Mouse (Mus musculus): ENCODE results near the gene Cyp2a4. TPM values are rescaled to one million over a fixed set of nuclear protein-coding genes. Genes with fewer than 3 reads are reported as not detected.
"Not testable (repeated sequence)": the region's sequence is repeated elsewhere in the genome, so short reads cannot be mapped to it uniquely, and the experiment has no call there.

Gene Cyp2a4
- 0.60 and 0.98 TPM in 2 replicates for polyA plus RNA-seq (2015; fragmentation: Nextera tagmentation; extraction: Ambion mirVana)

DNA sequence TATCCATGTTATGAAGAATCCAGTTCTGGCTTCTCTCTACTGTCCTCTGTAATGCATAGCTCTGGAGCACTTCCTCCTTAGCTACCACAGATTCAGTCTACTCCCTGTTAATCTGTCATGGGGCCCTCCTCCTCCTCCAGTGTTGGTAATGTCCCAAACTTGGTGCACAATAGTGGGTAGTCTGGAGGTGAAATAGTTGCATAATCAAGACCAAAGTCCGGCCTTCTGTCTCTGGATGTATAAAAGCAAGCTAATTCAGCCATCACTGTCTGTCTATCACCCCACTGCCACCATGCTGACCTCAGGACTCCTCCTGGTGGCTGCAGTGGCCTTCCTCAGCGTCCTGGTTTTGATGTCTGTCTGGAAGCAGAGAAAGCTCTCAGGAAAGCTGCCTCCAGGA, at the start of gene Cyp2a4:
Cyp2a4 (plus strand) TSS at position 244 of the 400 bp plus-strand sequence.
- not testable (repeated sequence) for H3K36me3 ChIP-seq (replicated peaks); H3K27me3 ChIP-seq; H3K4me2 ChIP-seq; ATAC-seq (ENCODE audit: insufficient read depth); H3K27ac ChIP-seq (replicated peaks); H3K9me3 ChIP-seq (replicated peaks); H3K4me1 ChIP-seq (replicated peaks); H3K4me3 ChIP-seq (replicated peaks); H3K9ac ChIP-seq
- WGBS (ENCODE audit: insufficient replicate concordance) = 36% methylated on average over 2 of the region's 2 CpGs

- H3K4me2 ChIP-seq; H3K27ac ChIP-seq (replicated peaks); H3K36me3 ChIP-seq (replicated peaks); ATAC-seq (ENCODE audit: insufficient read depth); H3K4me1 ChIP-seq (replicated peaks); H3K27me3 ChIP-seq; H3K9me3 ChIP-seq (replicated peaks); H3K9ac ChIP-seq; H3K4me3 ChIP-seq (replicated peaks): not testable (repeated sequence)
- WGBS (ENCODE audit: insufficient replicate concordance) = 44% methylated on average over 1 of the region's 1 CpGs
Observed at GRCm38 (mm10) chr7:26260034-26260433, 46.9 kb upstream of the Cyp2a4 start, which contains the start of gene Vmn1r184. Vmn1r184 (plus strand) TSS chr7:26260334.

DNA sequence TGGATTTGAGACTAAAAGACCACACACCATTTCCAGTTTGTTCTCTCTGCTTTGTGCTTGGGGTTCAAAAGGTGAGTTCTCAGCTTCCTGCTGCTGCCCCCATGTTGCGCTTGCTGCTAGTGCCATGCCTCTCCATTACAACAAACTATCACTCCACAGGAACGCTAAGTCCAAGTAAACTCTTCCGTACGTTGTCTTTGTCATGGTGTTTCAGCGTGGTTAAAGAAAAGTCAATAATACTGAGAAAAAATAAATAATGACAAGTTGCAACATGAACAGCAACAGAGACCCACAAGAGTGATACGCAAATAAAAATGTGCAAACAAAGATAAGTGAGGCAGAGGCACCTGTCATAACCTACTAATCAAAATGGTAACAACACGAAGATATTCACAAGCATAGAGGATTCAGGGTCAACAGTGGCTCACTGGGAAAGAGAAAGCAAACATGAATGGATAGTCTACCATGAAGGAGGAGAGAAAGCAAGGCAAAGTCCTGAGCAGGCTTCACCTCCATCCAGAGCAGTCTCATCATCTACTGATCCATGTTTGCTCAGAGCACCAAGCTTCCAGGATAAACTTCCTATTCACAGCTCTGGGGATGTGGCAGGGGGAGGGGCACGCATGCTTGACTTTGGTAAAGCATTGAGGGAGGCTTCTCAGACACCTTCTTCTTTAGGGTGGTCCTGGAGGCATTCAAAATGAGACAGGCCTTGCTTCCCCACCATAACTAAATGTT, 3.4 kb upstream of the Cyp2a4 start:
- H3K4me1 ChIP-seq (replicated peaks); H3K27me3 ChIP-seq; H3K9ac ChIP-seq; H3K36me3 ChIP-seq (replicated peaks); H3K4me2 ChIP-seq; H3K27ac ChIP-seq (replicated peaks); H3K4me3 ChIP-seq (replicated peaks); H3K9me3 ChIP-seq (replicated peaks): not testable (repeated sequence)
- 0 out of 2 replicates have a peak, but pooled peaks have one; percentile 22 for ATAC-seq (ENCODE audit: insufficient read depth)
- WGBS (ENCODE audit: insufficient replicate concordance) = 52% methylated on average over 8 of the region's 8 CpGs

GRCm38 (mm10) chr7:26311786-26312185, 4.8 kb downstream of the Cyp2a4 start:
- H3K4me1 ChIP-seq (replicated peaks); H3K36me3 ChIP-seq (replicated peaks); H3K9me3 ChIP-seq (replicated peaks); H3K4me3 ChIP-seq (replicated peaks); H3K27me3 ChIP-seq; H3K9ac ChIP-seq; H3K27ac ChIP-seq (replicated peaks); H3K4me2 ChIP-seq; ATAC-seq (ENCODE audit: insufficient read depth): not testable (repeated sequence)
- 53% methylated on average over 4 of the region's 4 CpGs for WGBS (ENCODE audit: insufficient replicate concordance)

- H3K4me2 ChIP-seq; H3K9me3 ChIP-seq (replicated peaks); ATAC-seq (ENCODE audit: insufficient read depth); H3K4me1 ChIP-seq (replicated peaks); H3K27me3 ChIP-seq; H3K36me3 ChIP-seq (replicated peaks); H3K4me3 ChIP-seq (replicated peaks); H3K9ac ChIP-seq; H3K27ac ChIP-seq (replicated peaks): not testable (repeated sequence)
- WGBS (ENCODE audit: insufficient replicate concordance) = 63% methylated on average over 2 of the region's 2 CpGs
Observed at GRCm38 (mm10) chr7:26315194-26315593, 8.2 kb downstream of the Cyp2a4 start.

GRCm38 (mm10) chr7:26315809-26316208, 8.8 kb downstream of the Cyp2a4 start:
- H3K9me3 ChIP-seq (replicated peaks); H3K27ac ChIP-seq (replicated peaks); H3K4me3 ChIP-seq (replicated peaks); H3K27me3 ChIP-seq; H3K36me3 ChIP-seq (replicated peaks); H3K4me1 ChIP-seq (replicated peaks); H3K9ac ChIP-seq; H3K4me2 ChIP-seq; ATAC-seq (ENCODE audit: insufficient read depth): not testable (repeated sequence)
- 52% methylated on average over 4 of the region's 4 CpGs for WGBS (ENCODE audit: insufficient replicate concordance)

- not testable (repeated sequence) for H3K4me1 ChIP-seq (replicated peaks); H3K4me3 ChIP-seq (replicated peaks); H3K27me3 ChIP-seq; H3K4me2 ChIP-seq; ATAC-seq (ENCODE audit: insufficient read depth); H3K9ac ChIP-seq; H3K9me3 ChIP-seq (replicated peaks); H3K27ac ChIP-seq (replicated peaks); H3K36me3 ChIP-seq (replicated peaks)
- 46% methylated on average over 3 of the region's 3 CpGs for WGBS (ENCODE audit: insufficient replicate concordance)
Observed at GRCm38 (mm10) chr7:26320361-26320760, 13.4 kb downstream of the Cyp2a4 start.

DNA sequence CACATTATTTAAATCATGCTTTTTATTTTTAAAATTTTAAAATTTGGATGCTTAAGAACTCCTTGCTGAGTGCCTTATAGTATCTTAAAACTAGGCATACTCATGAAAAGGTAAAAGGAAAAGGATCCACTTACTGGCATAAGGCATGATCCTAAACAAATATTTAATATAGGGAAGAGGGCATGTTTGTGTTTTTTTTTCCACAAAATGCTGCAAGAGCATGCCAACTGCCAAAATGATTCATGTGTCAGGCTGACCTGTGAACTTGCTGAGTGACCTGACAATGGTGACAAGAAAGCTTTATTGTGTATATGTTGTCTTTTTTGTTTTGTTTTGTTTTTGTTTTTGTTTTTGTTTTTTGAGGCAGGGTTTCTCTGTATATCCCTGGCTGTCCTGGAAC, 43.2 kb downstream of the Cyp2a4 start:
- ATAC-seq (ENCODE audit: insufficient read depth); H3K27me3 ChIP-seq; H3K4me3 ChIP-seq (replicated peaks); H3K4me1 ChIP-seq (replicated peaks); H3K36me3 ChIP-seq (replicated peaks); H3K27ac ChIP-seq (replicated peaks); H3K4me2 ChIP-seq; H3K9me3 ChIP-seq (replicated peaks); H3K9ac ChIP-seq: not testable (repeated sequence)

DNA sequence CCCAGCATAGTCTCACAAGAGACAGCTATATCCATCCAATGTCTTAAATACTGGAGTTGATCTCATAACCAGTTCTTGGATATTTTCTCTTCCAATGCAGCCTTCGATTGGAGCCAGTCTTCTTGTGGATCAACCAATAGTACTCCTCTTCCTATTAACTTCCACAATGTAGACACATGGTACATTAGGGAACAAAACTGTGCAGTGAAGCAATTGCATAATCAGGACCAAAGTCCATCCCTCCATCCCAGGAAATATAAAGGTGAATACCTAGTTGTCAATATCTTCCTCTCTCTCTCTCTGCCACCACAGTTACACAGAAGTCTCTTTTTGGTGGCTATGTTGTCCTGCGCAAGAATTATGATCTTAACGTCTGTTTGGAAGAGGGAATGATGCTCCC, 45.3 kb downstream of the Cyp2a4 start:
- H3K4me3 ChIP-seq (replicated peaks); H3K4me2 ChIP-seq; H3K9me3 ChIP-seq (replicated peaks); H3K27me3 ChIP-seq; H3K9ac ChIP-seq; ATAC-seq (ENCODE audit: insufficient read depth); H3K27ac ChIP-seq (replicated peaks); H3K4me1 ChIP-seq (replicated peaks); H3K36me3 ChIP-seq (replicated peaks): not testable (repeated sequence)
- WGBS (ENCODE audit: insufficient replicate concordance) = 51% methylated on average over 3 of the region's 3 CpGs

GRCm38 (mm10) chr7:26356719-26357118, 49.8 kb downstream of the Cyp2a4 start:
- H3K4me1 ChIP-seq (replicated peaks); H3K27ac ChIP-seq (replicated peaks); H3K9ac ChIP-seq; H3K4me2 ChIP-seq; H3K27me3 ChIP-seq; ATAC-seq (ENCODE audit: insufficient read depth); H3K9me3 ChIP-seq (replicated peaks); H3K36me3 ChIP-seq (replicated peaks); H3K4me3 ChIP-seq (replicated peaks): not testable (repeated sequence)
- WGBS (ENCODE audit: insufficient replicate concordance) = 66% methylated on average over 6 of the region's 6 CpGs
